Mouse (Mus musculus) olfactory bulb, adult 2 months (tissue): ENCODE measurements around the gene Tmem234.

Experiments
- CTCF ChIP-seq: fragments of 200-500 bp; IDR thresholded peaks from 2 replicates; pipeline ENCODE4 v1.5.1; 2012; ENCODE audit warnings: low read depth, mild to moderate bottlenecking, low read length, moderate library complexity; ENCODE audit not compliant: insufficient read depth
- POLR2A ChIP-seq: fragments of 200-500 bp; IDR thresholded peaks from 2 replicates; pipeline ENCODE4 v1.6.1; 2012; ENCODE audit warnings: mild to moderate bottlenecking, low read depth, low read length, moderate library complexity; ENCODE audit not compliant: insufficient read depth

- no peak for TF ChIP-seq CTCF
- no peak for TF ChIP-seq POLR2A
These were observed 20.2 kb downstream of the Tmem234 start for GRCm38 (mm10) chr4:129620419-129621282.
